Mouse (Mus musculus) right cerebral cortex, postnatal 4 days (tissue): ENCODE results near the gene Pdzrn4.

Experiments used
- DNase-seq: peaks from one replicate; pipeline ENCODE4 v3.0.0-alpha.2; 2022

Pdzrn4 gene

GRCm38 (mm10) chr15:92597011-92597780 lies 200.5 kb downstream of the Pdzrn4 start:
- peak; percentile 24 for DNase-seq

DNA sequence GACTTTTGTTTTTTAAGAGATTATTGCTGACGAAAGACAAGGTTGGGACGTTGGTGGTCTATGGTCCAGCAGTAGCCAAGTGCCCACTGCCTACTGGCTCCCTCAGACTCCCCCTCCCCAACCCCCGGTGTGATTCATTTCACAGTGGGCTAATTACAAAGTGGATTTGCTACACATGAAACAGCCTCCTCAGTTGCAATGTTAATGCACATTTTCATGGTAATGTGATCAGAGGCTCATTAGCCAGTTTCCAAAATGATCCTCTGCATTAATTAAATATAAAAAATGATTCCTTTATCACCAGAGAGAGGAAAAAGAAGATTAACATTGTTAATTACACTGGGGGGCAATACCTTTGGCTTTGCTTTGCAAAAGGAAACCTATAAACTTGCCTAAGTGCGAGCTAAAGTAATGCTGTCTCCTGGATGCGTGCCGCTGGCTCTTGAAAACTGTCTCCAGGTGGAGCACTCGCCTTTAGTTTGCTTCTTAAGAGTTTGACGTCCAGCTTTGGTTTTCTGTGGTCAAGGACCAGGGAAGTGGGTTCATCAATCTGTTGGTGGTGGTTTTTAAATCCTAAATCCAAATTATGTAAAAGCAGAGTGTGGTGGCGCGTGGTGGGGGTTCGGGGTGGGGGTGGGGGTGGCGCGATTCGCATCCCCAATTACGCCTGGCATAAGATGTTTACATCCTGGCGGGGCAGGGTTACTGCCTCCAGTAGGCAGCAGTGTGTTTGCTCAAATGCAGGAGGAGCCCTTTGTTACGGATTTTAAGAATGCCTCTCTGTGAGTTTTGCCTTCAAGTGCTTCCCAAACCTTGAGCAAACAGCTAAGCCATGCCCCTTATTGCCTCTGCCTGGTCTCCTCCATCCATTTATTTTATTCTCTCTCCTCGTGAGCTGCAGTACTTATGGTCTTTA lies 202.0 kb downstream of the Pdzrn4 start:
- DNase-seq: peak; percentile 40

- DNase-seq: no peak
Observed at GRCm38 (mm10) chr15:92599381-92599780, 202.7 kb downstream of the Pdzrn4 start.

DNA sequence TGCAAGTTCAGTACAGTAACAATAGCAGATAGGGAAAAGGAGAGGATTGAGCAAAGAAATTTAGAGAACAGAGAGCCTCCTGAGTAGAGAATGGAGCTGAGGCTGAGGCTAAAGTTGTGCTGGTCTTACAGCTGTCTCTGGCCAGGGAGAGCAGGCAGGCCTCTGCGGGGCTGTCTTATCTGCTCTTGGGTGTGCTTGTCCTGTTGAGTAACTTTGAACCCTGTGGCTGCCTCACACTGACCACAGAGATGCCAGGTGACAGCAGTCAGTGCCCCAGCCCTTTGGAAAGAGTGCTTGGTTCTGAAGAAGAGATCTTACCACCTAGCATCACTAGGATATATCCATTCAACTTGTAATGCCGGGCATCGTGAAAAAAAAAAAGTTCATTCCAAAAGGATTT lies 214.2 kb downstream of the Pdzrn4 start:
- DNase-seq: no peak

GRCm38 (mm10) chr15:92612386-92612785 lies 215.7 kb downstream of the Pdzrn4 start:
- no peak for DNase-seq

- no peak for DNase-seq
Observed at GRCm38 (mm10) chr15:92613228-92613627, 216.5 kb downstream of the Pdzrn4 start.

DNA sequence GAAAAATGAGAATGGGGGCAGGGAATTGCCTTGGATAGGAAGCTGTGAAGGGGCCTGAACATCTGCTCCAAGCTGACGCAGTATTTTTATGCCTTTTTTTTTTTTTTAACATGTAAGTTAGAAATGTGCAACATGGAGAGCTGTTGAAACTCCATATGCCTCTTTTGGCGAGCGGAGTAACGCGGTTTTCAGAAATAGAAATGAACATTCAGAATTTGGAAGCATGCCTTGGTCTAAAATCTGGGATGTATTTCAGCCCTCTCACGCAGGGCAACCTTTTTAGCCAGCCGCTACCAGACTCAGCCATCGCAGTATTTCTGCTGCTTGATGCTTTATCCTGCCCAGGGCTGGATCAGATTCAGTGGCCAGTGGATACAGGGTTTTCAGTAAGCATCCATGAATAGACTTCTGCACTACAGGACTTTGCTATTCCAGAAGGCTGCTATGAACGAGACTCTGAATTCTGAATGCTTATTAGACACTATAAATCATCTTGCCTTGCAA lies 225.1 kb downstream of the Pdzrn4 start:
- DNase-seq: peak; percentile 28

DNA sequence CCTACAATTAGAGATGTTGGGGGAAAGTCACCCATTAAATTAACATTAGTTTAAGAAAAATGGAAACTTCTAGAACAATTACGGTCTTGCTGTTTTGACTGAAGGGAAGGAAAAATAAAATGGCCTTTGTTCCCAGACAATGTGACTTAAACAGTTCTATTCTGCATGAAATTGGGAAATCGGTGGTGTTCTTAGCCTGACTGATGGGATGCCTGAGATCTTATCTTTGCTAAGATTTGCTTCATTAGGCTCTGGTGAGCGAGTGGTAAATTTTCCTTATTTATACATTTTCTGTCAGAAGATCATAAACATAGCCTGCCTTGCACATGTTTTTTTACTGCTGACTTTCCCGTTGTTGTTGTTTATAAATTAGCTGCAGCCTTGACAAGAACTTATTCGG lies 225.6 kb downstream of the Pdzrn4 start:
- no peak for DNase-seq

GRCm38 (mm10) chr15:92629172-92629571 lies 232.5 kb downstream of the Pdzrn4 start:
- no peak for DNase-seq

DNA sequence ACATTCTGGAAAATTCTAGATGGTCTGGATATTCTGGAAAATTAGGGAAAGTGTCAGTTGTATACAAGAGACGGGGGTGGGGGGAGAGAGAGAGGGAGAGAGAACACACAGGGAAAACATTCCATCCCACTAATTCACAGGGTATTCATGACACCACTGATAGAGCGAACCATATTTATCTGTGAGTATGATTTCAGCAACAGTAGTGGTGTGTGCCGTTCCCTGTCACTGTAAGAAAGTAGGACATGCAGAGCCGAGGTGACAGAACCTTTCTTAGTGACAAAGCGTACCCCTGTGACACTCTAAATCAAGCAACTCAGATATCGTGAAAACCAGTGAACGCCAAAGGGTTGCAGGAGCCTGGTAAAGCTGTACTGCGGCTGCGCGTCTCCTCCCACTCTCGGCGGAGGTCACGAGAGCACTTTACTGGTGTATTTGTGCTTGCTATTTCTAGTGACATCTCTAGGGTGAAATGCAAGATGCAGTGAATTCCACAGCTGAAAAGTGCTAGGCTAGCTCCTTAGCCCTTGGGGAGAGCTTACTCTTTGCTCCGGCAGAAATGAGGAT lies 237.4 kb downstream of the Pdzrn4 start:
- DNase-seq: no peak

DNA sequence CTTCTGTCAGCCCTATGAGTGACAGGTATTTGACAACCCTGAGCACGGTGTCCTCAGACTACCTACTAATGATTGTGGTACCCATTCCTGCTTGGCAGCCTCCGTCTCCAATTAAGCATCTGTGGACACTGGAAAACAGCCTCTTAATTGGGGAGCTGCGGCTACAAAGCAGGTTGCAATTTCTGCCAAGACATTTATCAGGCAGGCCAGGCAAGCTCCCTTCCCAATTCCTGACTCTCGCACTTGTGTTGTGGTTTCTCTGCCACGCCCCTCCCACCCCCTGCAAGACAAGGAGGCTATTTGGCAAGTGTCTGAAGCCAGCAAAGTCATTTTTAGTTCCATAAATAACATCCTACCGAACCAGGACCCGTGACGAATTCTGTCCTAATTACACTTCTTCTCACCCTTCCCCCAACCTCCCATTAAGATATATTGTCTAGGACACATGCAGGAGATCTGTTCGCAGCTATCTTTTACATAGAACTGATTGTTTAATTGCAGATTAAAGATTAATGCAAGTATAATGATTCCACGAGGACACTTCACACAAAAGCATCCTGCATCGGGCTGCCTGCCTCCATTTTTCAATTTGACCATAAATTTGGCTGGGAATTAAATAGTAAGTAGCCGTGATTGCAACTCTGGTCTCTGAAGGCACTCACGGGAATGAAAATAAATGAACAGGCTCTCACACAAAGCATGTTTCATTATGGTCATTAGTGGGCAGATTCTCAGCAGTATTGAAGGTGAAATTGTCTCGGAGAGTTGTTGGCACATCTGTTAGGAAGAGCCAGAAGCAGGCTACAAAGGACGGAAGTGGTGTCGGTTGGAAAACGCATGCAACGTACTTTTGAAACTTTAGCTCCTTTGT lies 243.8 kb downstream of the Pdzrn4 start:
- no peak for DNase-seq

DNA sequence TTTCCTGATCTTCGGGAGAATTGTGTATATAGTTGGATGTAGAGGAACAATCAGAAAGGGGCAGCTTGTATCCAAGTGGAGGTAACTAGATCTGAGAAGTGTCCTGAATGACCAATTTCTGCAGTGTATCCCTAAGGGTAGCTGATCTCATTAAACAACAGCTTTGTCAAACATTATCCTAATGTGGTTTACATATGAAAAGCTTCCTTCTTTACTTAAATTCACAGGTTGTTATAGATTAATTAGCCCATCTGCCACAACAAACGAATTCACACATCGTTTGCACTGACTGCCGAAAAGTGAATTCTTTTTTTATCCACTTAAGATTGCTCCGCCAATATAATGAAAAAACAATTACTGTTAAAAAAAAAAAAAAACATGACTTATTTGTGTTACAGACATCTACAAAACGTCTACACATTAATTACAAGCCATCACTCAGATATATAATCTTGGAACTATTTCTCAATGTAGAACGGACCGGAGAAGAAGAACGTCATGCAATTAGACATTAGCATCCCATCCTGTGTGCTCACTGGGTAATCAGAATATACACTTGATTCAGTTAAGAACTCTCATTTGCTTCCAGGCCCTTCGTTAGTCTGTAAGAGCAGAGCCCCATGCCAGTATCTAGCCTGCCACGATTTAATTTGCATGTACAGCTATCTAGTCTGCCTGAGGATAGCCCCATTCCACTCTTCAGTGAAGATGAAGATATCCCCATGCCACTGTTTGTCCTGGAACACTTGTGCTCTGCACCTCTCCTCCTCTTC lies 274.8 kb downstream of the Pdzrn4 start:
- no peak for DNase-seq

DNA sequence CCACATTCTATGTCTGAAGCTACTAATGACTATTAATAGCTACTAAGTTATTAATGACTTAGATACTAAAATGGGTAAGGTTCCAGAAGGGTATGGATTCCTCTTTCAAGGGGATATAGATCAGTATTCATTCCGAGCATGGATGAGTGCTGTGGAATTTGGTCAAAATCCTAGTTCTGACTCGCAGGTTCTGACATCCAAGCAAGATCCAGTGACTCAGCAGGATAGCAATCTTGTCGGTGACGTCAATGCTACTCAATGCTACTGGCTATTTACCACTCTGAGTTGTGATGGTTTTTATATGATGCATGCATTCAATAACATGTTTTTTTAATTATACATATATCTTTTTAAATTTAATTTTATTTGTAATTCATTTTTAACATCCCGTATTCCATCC lies 279.4 kb downstream of the Pdzrn4 start:
- DNase-seq: no peak

DNA sequence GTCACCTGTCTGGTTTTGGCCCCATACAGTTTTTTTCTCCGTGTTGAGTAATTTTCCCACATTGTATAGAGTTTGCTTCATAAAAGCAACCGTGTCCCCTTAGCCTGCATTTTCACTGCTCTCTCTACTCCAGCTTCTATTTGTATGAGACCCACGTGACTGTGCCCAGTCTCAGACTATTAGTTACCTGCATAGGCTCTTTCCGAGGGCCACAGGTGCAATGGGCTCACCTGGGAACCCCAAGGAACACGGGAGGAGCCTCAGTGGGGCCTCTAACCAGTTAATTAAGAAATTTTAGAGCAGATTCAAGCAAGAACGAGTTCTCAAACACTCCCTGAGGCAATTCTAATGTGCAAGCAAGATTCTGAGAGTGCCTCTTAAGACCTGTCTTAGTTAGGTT lies 281.7 kb downstream of the Pdzrn4 start:
- DNase-seq: no peak

GRCm38 (mm10) chr15:92679541-92679940 lies 282.9 kb downstream of the Pdzrn4 start:
- peak; percentile 49 for DNase-seq

GRCm38 (mm10) chr15:92696276-92696956 lies 299.7 kb downstream of the Pdzrn4 start:
- DNase-seq: no peak

DNA sequence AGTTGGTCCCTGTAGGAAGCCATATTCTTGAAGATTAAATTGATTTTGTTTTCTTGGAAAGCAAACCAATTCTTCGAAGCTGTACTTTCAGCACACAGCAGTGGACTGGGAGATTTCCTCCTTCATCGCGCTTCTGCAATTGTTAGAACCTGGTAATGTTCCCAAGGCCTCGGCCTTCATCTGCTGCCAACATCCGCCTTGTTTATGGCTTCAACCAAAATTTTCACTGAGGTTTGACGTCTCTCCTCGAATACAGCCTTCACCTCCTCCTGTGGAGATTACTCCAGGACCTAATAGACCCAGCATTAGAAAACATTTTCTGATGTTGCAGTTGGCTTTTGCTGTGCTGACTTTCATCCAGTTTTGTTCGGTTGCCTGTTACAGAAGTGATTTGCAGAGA lies 307.5 kb downstream of the Pdzrn4 start:
- no peak for DNase-seq

GRCm38 (mm10) chr15:92738676-92739075 lies 342.0 kb downstream of the Pdzrn4 start:
- DNase-seq: no peak

DNA sequence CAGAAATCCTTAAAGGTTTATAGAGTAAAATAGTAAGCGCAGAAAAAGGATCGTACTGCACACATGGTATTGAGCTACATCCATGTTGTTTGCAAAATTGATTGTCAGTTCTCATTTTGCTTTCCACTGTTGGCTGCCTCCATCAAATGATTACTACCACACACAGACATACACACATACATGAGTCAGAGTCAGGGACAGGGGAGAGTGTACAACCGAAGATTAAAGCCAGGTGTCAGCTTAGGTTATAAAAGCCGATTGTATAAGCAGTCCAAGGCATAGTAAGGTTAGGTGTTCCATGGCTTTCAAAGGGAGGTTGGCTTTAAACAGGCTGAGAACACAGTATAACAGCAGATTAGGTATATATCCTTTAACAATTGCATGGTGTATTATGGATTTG lies 343.2 kb downstream of the Pdzrn4 start:
- no peak for DNase-seq

DNA sequence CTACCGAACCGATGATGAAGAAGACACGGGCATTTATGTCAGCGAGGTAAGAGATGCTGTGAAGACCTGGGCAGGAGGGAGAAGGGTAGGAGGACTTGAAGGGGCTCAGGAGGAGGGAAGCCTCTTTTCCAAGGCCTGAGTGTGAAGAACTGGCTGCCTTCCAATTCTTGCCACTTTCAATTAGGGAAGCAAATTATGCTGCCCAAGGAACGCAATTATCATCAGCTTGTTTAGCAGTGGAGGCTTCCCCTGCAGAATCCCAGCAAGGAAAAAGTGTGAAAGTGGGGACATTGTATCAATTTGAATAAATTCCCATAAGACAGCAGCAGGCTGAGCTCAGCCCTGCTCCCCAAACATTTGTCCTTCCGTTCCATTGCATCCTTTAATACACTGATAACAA lies 346.9 kb downstream of the Pdzrn4 start:
- no peak for DNase-seq

GRCm38 (mm10) chr15:92746081-92746480 lies 349.4 kb downstream of the Pdzrn4 start:
- no peak for DNase-seq
